Mouse (Mus musculus): ENCODE results near the gene Dnah14.
"Not testable (repeated sequence)": the region's sequence is repeated elsewhere in the genome, so short reads cannot be mapped to it uniquely, and the experiment has no call there.

Gene Dnah14

GRCm38 (mm10) chr1:181611118-181611517, 34.8 kb downstream of the Dnah14 start:
- no peak for DNase-seq

GRCm38 (mm10) chr1:181615866-181616491, 39.6 kb downstream of the Dnah14 start:
- peak; percentile 73 for DNase-seq

- peak; percentile 14 for DNase-seq
Observed at GRCm38 (mm10) chr1:181617332-181617731, 41.0 kb downstream of the Dnah14 start.

GRCm38 (mm10) chr1:181623149-181623680, 46.9 kb downstream of the Dnah14 start:
- DNase-seq: no peak

- peak; percentile 13 for DNase-seq
Observed at GRCm38 (mm10) chr1:181624876-181625275, 48.5 kb downstream of the Dnah14 start.

- DNase-seq: no peak
Observed at GRCm38 (mm10) chr1:181628276-181628675, 51.9 kb downstream of the Dnah14 start.

GRCm38 (mm10) chr1:181631371-181631770, 55.0 kb downstream of the Dnah14 start:
- no peak for DNase-seq

GRCm38 (mm10) chr1:181637997-181638713, 61.8 kb downstream of the Dnah14 start:
- DNase-seq: no peak

GRCm38 (mm10) chr1:181640383-181640782, 64.0 kb downstream of the Dnah14 start:
- DNase-seq: no peak

GRCm38 (mm10) chr1:181647467-181647866, 71.1 kb downstream of the Dnah14 start:
- no peak for DNase-seq

- DNase-seq: no peak
Observed at GRCm38 (mm10) chr1:181653481-181653880, 77.1 kb downstream of the Dnah14 start.

- DNase-seq: no peak
Observed at GRCm38 (mm10) chr1:181656421-181656820, 80.1 kb downstream of the Dnah14 start.

- no peak for DNase-seq
Observed at GRCm38 (mm10) chr1:181666801-181667200, 90.4 kb downstream of the Dnah14 start.

GRCm38 (mm10) chr1:181694729-181695498, 118.6 kb downstream of the Dnah14 start:
- no peak for DNase-seq

- DNase-seq: peak; percentile 47
Observed at GRCm38 (mm10) chr1:181728707-181729106, 152.3 kb downstream of the Dnah14 start.

- no peak for DNase-seq
Observed at GRCm38 (mm10) chr1:181733517-181733916, 157.2 kb downstream of the Dnah14 start.

GRCm38 (mm10) chr1:181740259-181740658, 163.9 kb downstream of the Dnah14 start:
- DNase-seq: no peak

GRCm38 (mm10) chr1:181742251-181742885, 166.0 kb downstream of the Dnah14 start:
- no peak for DNase-seq

- peak; percentile 34 for DNase-seq
Observed at GRCm38 (mm10) chr1:181769392-181769791, 193.0 kb downstream of the Dnah14 start.

- DNase-seq: no peak
Observed at GRCm38 (mm10) chr1:181771871-181772270, 195.5 kb downstream of the Dnah14 start.

GRCm38 (mm10) chr1:181776541-181776940, 200.2 kb downstream of the Dnah14 start:
- DNase-seq: no peak

- not testable (repeated sequence) for DNase-seq
Observed at GRCm38 (mm10) chr1:181782600-181782999, 206.2 kb downstream of the Dnah14 start.

GRCm38 (mm10) chr1:181789952-181790351, 213.6 kb downstream of the Dnah14 start:
- DNase-seq: no peak
